Mouse (Mus musculus) cerebellum, adult 9-10 months (tissue): ENCODE results near the gene Zdhhc9.

ENCODE experiments used
- DNase-seq: peaks from one replicate; pipeline ENCODE4 v3.0.0; 2022

The Zdhhc9 gene

DNA sequence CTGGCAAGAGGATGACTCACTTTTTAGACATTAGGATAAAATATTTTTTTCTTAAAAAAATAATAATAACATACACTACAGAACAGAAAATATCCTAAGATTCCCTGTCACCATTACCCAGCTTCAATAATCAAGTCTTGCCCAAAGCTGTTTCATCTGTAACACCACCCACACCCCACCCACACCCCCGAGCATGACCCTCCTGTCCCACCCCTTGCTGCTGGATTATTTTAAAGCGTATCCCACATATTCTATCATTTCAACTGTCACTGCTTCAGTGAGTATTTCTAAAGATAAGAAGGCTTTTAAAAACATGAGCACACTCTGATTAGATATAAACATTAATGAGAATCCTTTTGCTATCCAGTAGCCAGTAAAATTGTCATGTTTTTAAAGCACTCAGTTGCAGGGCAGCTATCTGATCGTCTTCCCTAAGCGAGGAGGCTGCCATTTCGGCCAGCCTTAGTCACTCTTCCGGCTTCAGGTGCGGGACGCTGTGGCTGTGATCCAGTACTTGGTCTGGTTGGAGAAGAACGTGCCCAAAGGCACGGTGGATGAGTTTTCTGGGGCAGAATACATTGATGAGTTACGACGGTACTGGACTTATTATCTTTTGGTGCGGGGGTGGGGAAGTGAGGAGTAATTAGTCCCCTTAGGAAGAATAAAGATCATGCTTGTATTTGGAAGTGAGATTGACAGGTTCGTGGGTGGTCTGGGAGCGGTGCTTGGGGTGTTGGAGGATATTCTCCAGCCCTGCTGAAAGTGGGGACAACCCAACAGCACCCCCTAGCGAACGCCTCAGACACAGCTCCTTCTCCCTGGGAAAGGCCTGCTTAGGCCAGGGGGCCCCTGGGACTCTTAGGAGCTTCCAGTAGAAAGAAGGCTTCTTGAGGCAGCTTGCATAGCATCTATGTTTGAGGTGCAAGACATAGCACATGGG lies 84.3 kb downstream of the Zdhhc9 start:
- peak; percentile 82 for DNase-seq
